7 mouse cellular contexts compared by ENCODE assay signal in the genomic region with DNA sequence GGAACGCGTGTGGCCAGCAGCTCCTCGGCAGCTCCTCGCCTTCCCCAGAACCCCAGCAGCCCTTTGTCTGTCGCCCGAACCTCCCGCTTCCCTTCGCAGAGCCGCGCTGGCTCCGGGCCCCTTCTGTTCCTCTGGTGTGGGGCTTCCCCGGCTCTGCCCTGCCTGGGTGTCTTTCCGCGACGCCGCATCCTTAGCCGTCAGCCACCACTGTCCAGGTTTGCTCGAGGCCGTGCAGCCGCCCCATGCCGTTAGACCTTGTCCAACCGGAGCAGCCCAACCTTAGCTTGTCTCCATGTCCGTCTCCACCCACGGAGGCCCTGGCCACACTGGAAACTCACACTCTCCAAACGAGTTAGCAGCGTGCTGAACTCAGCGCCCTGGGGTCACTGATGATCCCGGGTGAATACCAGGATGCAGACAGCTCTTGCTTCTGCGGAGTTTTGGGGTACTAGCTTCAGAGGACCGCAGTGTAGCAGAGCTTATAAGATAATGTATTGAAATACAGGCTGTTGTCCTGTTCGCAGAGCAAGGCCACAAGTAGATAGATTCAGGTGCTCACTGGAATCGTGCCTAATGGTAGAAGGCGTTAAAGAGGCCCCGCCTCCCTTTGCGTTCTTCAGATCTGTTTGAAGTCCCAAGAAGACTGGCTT. TPM values are rescaled to one million over a fixed set of nuclear protein-coding genes. Genes with fewer than 3 reads are reported as not detected.
A peak's percentile ranks its signal among the peaks of the same experiment; 100 is the strongest.
DNase-seq lines count a peak whose midpoint lies in the region; ATAC-seq and TF ChIP-seq lines count a peak whose summit lies in the region.

No protein-coding gene starts in this region.

- H3K9me3 ChIP-seq in kidney, embryonic 15.5 days (replicated peaks) = no peaks in the 10 kb centered on the region

- H3K36me3 ChIP-seq in kidney, embryonic 15.5 days = peaks cover 4% of the 10 kb centered on the region; the same call in 1 of the 2 replicates
- no peaks in the 10 kb centered on the region for H3K36me3 ChIP-seq in macrophage (ENCODE audit: inconsistent target)
- H3K36me3 ChIP-seq in spleen, adult 2 months (ENCODE audit: control insufficient read depth, insufficient read depth, low read length) = peaks cover 2% of the 10 kb centered on the region; the same call in 1 of the 2 replicates

- H3K4me2 ChIP-seq in kidney, embryonic 15.5 days = peak overlapping the region; percentile 87

- peak overlapping the region; percentile 82 for H3K27ac ChIP-seq in kidney, embryonic 15.5 days
- peak overlapping the region; percentile 98 for H3K27ac ChIP-seq in macrophage
- peak overlapping the region; percentile 86 for H3K27ac ChIP-seq in spleen, adult 2 months (ENCODE audit: insufficient read depth, low read length)

- WGBS in kidney, embryonic 15.5 days = 1% methylated on average over 35 of the region's 35 CpGs
- WGBS in macrophage (ENCODE audit: missing documents) = under 1% methylated on average over 35 of the region's 35 CpGs
- WGBS in spleen, adult 2 months = 2% methylated on average over 34 of the region's 35 CpGs

- H3K4me3 ChIP-seq in kidney, embryonic 15.5 days (replicated peaks) = peak overlapping the region; percentile 73
- H3K4me3 ChIP-seq in macrophage (ENCODE audit: inconsistent target) = peak overlapping the region; percentile 61
- H3K4me3 ChIP-seq in spleen, adult 2 months (ENCODE audit: extremely low read depth, insufficient read depth, insufficient read length) = peak overlapping the region; percentile 89

- H3K27me3 ChIP-seq in kidney, embryonic 15.5 days = no peaks in the 10 kb centered on the region
- no peaks in the 10 kb centered on the region for H3K27me3 ChIP-seq in spleen, adult 2 months (ENCODE audit: control insufficient read depth, insufficient read depth, low read length)

- ATAC-seq in kidney, embryonic 15.5 days (replicated peaks; ENCODE audit: low FRiP score) = peak; percentile 75

- no peak for TF ChIP-seq CTCF in spleen, adult 2 months (IDR thresholded peaks at IDR 0.05; ENCODE audit: extremely low read depth, insufficient read depth, insufficient read length, insufficient replicate concordance)

- DNase-seq in CD4-positive helper T cell, adult 2 months (ENCODE audit: low read depth, low spot score) = peak; percentile 81
- peak; percentile 46 for DNase-seq in ES-CJ7 (ENCODE audit: low read depth, low spot score)
- DNase-seq in cerebellum, adult 8-10 months = peak; percentile 51
- peak; percentile 34 for DNase-seq in gastrocnemius, postnatal 25 days
- DNase-seq in spleen, adult 2 months (ENCODE audit: low read depth in 1 of 2, low spot score in 2 of 2) = peak in 1 of 2 experiments; percentile 82

- H3K79me2 ChIP-seq in macrophage (ENCODE audit: inconsistent target) = peaks cover 49% of the 10 kb centered on the region

- H3K9ac ChIP-seq in kidney, embryonic 15.5 days = peak overlapping the region; percentile 75

- H3K4me1 ChIP-seq in kidney, embryonic 15.5 days = peaks cover 31% of the 10 kb centered on the region
- peaks cover 24% of the 10 kb centered on the region; the same call in 1 of the 2 replicates for H3K4me1 ChIP-seq in spleen, adult 2 months (ENCODE audit: control insufficient read depth, insufficient read depth, insufficient read length)

- TF ChIP-seq POLR2A in spleen, adult 2 months (IDR thresholded peaks at IDR 0.05; ENCODE audit: low read depth, low read length) = no peak

RNA-seq across cellular contexts. Expression of gene Tmem206, which starts 0.6 kb away (rescaled TPM):
- total RNA-seq in gastrocnemius, postnatal 25 days (2021) = 1 to 10 TPM; 1.2 to 1.3 TPM
- 21.3 and 24.7 TPM in 2 replicates for polyA plus RNA-seq in kidney, embryonic 15.5 days (2015; fragmentation: Nextera tagmentation; extraction: Ambion mirVana)
- 10 to 100 TPM in 23 of 26 experiments, 1 to 10 TPM in 3; 5.9 to 95.6 (median 32.8) TPM for total RNA-seq in macrophage (2018; cell fraction: chromatin; rRNA removed)
- 10 to 100 TPM; 37.3 to 87.6 (median 63.9) TPM for total RNA-seq in macrophage (2018; cell fraction: cytosol; rRNA removed)
- 100 to 1,000 TPM in 9 of 26 experiments, 10 to 100 TPM in 17; 18.7 to 147 (median 77.3) TPM for total RNA-seq in macrophage (2018; cell fraction: nucleus; rRNA removed)
- 54.6 to 94.7 TPM (median 76.4 TPM) in 3 replicates for polyA plus RNA-seq in macrophage (2018)
- 12.4 and 14.9 TPM in 2 replicates for polyA plus RNA-seq in spleen, adult 2 months (2012; rRNA removed)

RNA-seq across cellular contexts. Expression of gene Nenf, which starts 8.4 kb away (rescaled TPM):
- total RNA-seq in gastrocnemius, postnatal 25 days (2021) = 10 to 100 TPM; 54.3 to 62.3 TPM
- polyA plus RNA-seq in kidney, embryonic 15.5 days (2015; fragmentation: Nextera tagmentation; extraction: Ambion mirVana) = 93.6 and 98.5 TPM in 2 replicates
- total RNA-seq in macrophage (2018; cell fraction: chromatin; rRNA removed) = 10 to 100 TPM in 1 of 26 experiments, 1 to 10 TPM in 14, not detected in 11; 1.4 to 13.4 (median 2.5) TPM
- total RNA-seq in macrophage (2018; cell fraction: cytosol; rRNA removed) = 10 to 100 TPM; 48.8 to 69.1 (median 56.8) TPM
- total RNA-seq in macrophage (2018; cell fraction: nucleus; rRNA removed) = 10 to 100 TPM in 18 of 26 experiments, 1 to 10 TPM in 8; 3.8 to 23.1 (median 13.1) TPM
- 30.8 to 55.9 TPM (median 45.1 TPM) in 3 replicates for polyA plus RNA-seq in macrophage (2018)
- polyA plus RNA-seq in spleen, adult 2 months (2012; rRNA removed) = 51.4 and 59.6 TPM in 2 replicates
